Mouse (Mus musculus) neural tube, embryonic 14.5 days (tissue): ENCODE results near the gene Glg1. TPM values are rescaled to one million over a fixed set of nuclear protein-coding genes. Genes with fewer than 3 reads are reported as not detected.
"Not testable (repeated sequence)": the region's sequence is repeated elsewhere in the genome, so short reads cannot be mapped to it uniquely, and the experiment has no call there.

Experiments used
- ATAC-seq: fragments of 200-750 bp; cut with Nextera tagmentation; 2 replicates; pipeline ENCODE4 v1.8.0; 2017; ENCODE audit warnings: low read depth, mild to moderate bottlenecking, moderate TSS enrichment, moderate library complexity
- H3K27ac ChIP-seq: fragments of 300-500 bp; sonication (generic); 2 replicates; pipeline ENCODE4 v1.5.1; 2014; ENCODE audit warnings: low read depth, mild to moderate bottlenecking, control low read depth, low read length, moderate library complexity, mixed read lengths
- H3K27me3 ChIP-seq: fragments of 300-500 bp; sonication (generic); 2 replicates; pipeline ENCODE4 v1.6.1; 2014; ENCODE audit warnings: low read length; ENCODE audit not compliant: control insufficient read depth, insufficient read depth
- H3K36me3 ChIP-seq: fragments of 300-500 bp; sonication (generic); 2 replicates; pipeline ENCODE4 v1.6.1; 2014; ENCODE audit warnings: low read length, mixed read lengths; ENCODE audit not compliant: control insufficient read depth, insufficient read depth
- H3K4me1 ChIP-seq: fragments of 300-500 bp; sonication (generic); 2 replicates; pipeline ENCODE4 v1.6.1; 2014; ENCODE audit warnings: low read length; ENCODE audit not compliant: control insufficient read depth, insufficient read depth
- H3K4me2 ChIP-seq: fragments of 300-500 bp; sonication (generic); 2 replicates; pipeline ENCODE4 v1.6.1; 2014; ENCODE audit warnings: mild to moderate bottlenecking, low read depth, low read length, control low read depth
- H3K4me3 ChIP-seq: fragments of 300-500 bp; sonication (generic); 2 replicates; pipeline ENCODE4 v1.5.1; 2014; ENCODE audit warnings: low read depth, low read length, control low read depth, mixed read lengths
- H3K9ac ChIP-seq: fragments of 300-500 bp; sonication (generic); replicated peaks from 2 replicates; pipeline ENCODE4 v1.6.1; 2014; ENCODE audit warnings: low read depth, mild to moderate bottlenecking, control low read depth, low read length, mixed read lengths
- H3K9me3 ChIP-seq: fragments of 300-500 bp; sonication (generic); 2 replicates; pipeline ENCODE4 v1.6.1; 2016; ENCODE audit warnings: low read length; ENCODE audit not compliant: control insufficient read depth
- WGBS: fragments of 180-500 bp; shearing (Covaris S2); extraction: QIAGEN DNeasy Blood & Tissue Kit; methylation state at CpG from one replicate; pipeline ENCODE4 v1.1.7; 2014; 5-methylcytosine and 5-hydroxymethylcytosine counted together
- polyA plus RNA-seq: library from polyadenylated mRNA; unstranded; fragments of >200 nt; fragmentation: Nextera tagmentation; extraction: Ambion mirVana; gene quantifications from 2 replicates; pipeline ENCODE4 v1.2.1, GENCODE M21; 2014

Glg1 gene
- polyA plus RNA-seq, 1 experiment from 2014 or later: 77.0 TPM

DNA sequence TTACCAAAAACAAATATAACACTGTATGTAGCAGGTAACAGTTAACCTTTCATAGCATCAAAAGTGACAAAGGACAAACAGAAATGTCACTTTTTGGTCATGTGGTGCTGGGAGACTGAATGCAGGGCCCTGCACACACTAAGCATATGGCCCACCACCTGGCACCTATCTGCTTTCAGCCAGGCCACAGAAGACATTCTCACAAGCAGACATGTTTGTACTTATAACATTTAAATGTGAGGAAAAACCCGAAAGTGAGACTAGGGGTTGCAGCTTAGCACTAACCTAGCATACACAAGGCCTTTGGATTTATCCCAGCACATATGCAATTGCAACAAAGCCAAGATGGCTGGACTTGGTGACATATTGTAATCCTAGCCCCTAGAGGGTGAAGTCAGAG is 39.0 kb upstream of the Glg1 start:
- no peak overlapping the region for H3K4me2 ChIP-seq
- no peaks in the 10 kb centered on the region for H3K9me3 ChIP-seq
- no peak for ATAC-seq
- no peak overlapping the region for H3K4me3 ChIP-seq
- no peak overlapping the region for H3K9ac ChIP-seq
- no peaks in the 10 kb centered on the region for H3K27me3 ChIP-seq
- peaks cover 8% of the 10 kb centered on the region; the same call in 1 of the 2 replicates for H3K36me3 ChIP-seq
- WGBS: 94% methylated on average over 1 of the region's 1 CpGs
- peaks cover 2% of the 10 kb centered on the region; the same call in 1 of the 2 replicates for H3K4me1 ChIP-seq
- no peak overlapping the region for H3K27ac ChIP-seq

GRCm38 (mm10) chr8:111291733-111292132 is 32.7 kb upstream of the Glg1 start:
- ATAC-seq: no peak
- Histone ChIP-seq H3K4me3 (no peak overlapping the region), H3K27me3 (no peaks in the 10 kb centered on the region), H3K36me3 (peaks cover 36% of the 10 kb centered on the region), H3K27ac (no peak overlapping the region), H3K9me3 (no peaks in the 10 kb centered on the region), H3K4me1 (no peaks in the 10 kb centered on the region), H3K4me2 (no peak overlapping the region), H3K9ac (no peak overlapping the region)
- 89% methylated on average over 7 of the region's 7 CpGs for WGBS

DNA sequence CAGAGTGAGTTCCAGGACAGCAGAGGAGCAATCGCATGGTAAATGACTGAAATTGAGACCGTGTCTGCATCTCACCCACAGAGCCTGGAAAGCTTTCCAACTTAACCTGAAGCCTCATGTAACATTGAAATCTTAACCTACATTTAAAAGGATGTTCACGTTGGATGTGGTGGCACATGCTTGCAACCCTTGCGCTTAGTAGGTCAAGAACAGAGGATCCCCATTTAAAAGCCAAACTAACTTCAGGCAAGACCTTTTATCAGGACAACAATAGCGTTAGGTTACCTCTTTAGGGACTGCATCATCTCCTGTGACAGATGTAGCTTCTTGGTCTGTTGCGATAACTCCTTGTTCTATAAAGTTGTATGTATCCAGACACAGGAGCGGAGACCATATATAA is 31.6 kb upstream of the Glg1 start:
- H3K4me1 ChIP-seq: no peaks in the 10 kb centered on the region
- H3K27ac ChIP-seq: no peak overlapping the region
- no peak overlapping the region for H3K9ac ChIP-seq
- no peak overlapping the region for H3K4me3 ChIP-seq
- 98% methylated on average over 7 of the region's 7 CpGs for WGBS
- peaks cover 47% of the 10 kb centered on the region for H3K36me3 ChIP-seq
- ATAC-seq: no peak
- H3K9me3 ChIP-seq: no peaks in the 10 kb centered on the region
- no peaks in the 10 kb centered on the region for H3K27me3 ChIP-seq
- no peak overlapping the region for H3K4me2 ChIP-seq

GRCm38 (mm10) chr8:111285603-111286002 is 26.6 kb upstream of the Glg1 start:
- no peak overlapping the region for H3K27ac ChIP-seq
- no peak overlapping the region for H3K9ac ChIP-seq
- ATAC-seq: no peak
- 92% methylated on average over 4 of the region's 4 CpGs for WGBS
- no peak overlapping the region for H3K4me3 ChIP-seq
- H3K27me3 ChIP-seq: no peaks in the 10 kb centered on the region
- no peaks in the 10 kb centered on the region for H3K9me3 ChIP-seq
- H3K4me2 ChIP-seq: no peak overlapping the region
- peaks cover 53% of the 10 kb centered on the region for H3K36me3 ChIP-seq
- H3K4me1 ChIP-seq: no peaks in the 10 kb centered on the region

GRCm38 (mm10) chr8:111282093-111282492 is 23.1 kb upstream of the Glg1 start:
- no peak overlapping the region for H3K27ac ChIP-seq
- H3K27me3 ChIP-seq: no peaks in the 10 kb centered on the region
- no peak for ATAC-seq
- no peak overlapping the region for H3K4me3 ChIP-seq
- peaks cover 54% of the 10 kb centered on the region for H3K36me3 ChIP-seq
- H3K4me2 ChIP-seq: no peak overlapping the region
- WGBS: 95% methylated on average over 3 of the region's 3 CpGs
- H3K9me3 ChIP-seq: no peaks in the 10 kb centered on the region
- no peak overlapping the region for H3K9ac ChIP-seq
- H3K4me1 ChIP-seq: no peaks in the 10 kb centered on the region

DNA sequence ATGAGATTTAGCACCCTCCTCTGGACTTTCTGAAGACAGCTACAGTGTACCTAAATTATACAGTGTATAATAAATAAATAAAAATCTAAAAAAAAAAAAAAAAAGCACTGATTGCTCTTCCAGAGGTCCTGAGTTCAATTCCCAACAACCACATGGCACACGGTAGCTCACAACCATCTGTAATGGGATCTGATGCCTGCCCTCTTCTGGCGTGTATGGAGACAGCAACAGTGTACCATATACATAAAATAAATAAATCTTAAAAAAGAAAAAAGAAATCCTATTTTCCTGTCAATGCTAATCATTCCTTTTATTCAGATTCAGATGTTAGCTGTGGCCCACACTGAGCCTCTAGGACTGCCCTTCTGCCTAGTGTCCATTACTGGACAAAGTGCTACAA is 9.3 kb upstream of the Glg1 start:
- H3K36me3 ChIP-seq: peaks cover 3% of the 10 kb centered on the region
- 80% methylated on average over 2 of the region's 2 CpGs for WGBS
- H3K4me2 ChIP-seq: no peak overlapping the region
- H3K9ac ChIP-seq: no peak overlapping the region
- H3K9me3 ChIP-seq: no peaks in the 10 kb centered on the region
- no peaks in the 10 kb centered on the region for H3K4me1 ChIP-seq
- no peaks in the 10 kb centered on the region for H3K27me3 ChIP-seq
- H3K27ac ChIP-seq: no peak overlapping the region
- no peak for ATAC-seq
- H3K4me3 ChIP-seq: no peak overlapping the region

DNA sequence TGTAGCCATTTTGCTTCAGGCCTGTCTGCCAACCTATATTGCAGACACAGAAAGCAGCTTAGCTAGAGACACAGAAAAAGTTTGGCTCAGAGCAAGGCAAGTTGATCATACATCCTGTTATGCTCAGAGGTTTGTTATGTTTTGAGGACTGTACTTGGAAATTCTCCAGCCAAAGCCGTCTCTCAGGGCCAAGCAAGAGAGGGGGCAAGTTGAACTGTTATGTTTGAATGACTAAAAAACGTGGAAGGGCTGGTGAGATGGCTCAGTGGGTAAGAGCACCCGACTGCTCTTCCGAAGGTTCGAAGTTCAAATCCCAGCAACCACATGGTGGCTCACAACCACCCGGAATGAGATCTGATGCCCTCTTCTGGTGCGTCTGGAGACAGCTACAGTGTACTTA is 7.1 kb upstream of the Glg1 start:
- not testable (repeated sequence) for H3K36me3 ChIP-seq, H3K9ac ChIP-seq, H3K4me3 ChIP-seq, H3K4me2 ChIP-seq, ATAC-seq, H3K4me1 ChIP-seq, H3K27ac ChIP-seq, H3K27me3 ChIP-seq, H3K9me3 ChIP-seq
- 82% methylated on average over 7 of the region's 7 CpGs for WGBS

GRCm38 (mm10) chr8:111264693-111265220 is 5.7 kb upstream of the Glg1 start:
- WGBS: 77% methylated on average over 2 of the region's 2 CpGs

GRCm38 (mm10) chr8:111261981-111262381 is 3.0 kb upstream of the Glg1 start:
- no peak for ATAC-seq
- H3K9ac ChIP-seq: no peak overlapping the region
- no peak overlapping the region for H3K4me3 ChIP-seq
- peaks cover 3% of the 10 kb centered on the region; the same call in 1 of the 2 replicates for H3K27me3 ChIP-seq
- no peaks in the 10 kb centered on the region for H3K9me3 ChIP-seq
- H3K27ac ChIP-seq: no peak overlapping the region
- no peaks in the 10 kb centered on the region for H3K36me3 ChIP-seq
- 85% methylated on average over 4 of the region's 4 CpGs for WGBS
- H3K4me2 ChIP-seq: no peak overlapping the region
- H3K4me1 ChIP-seq: peaks cover 7% of the 10 kb centered on the region; the same call in 1 of the 2 replicates

More at GRCm38 (mm10) chr8:111264693-111265220, 5.7 kb upstream of the Glg1 start:
- H3K4me1 ChIP-seq: no peaks in the 10 kb centered on the region
- no peak overlapping the region for H3K4me3 ChIP-seq
- no peak for ATAC-seq
- H3K27me3 ChIP-seq: no peaks in the 10 kb centered on the region
- no peaks in the 10 kb centered on the region for H3K36me3 ChIP-seq
- H3K27ac ChIP-seq: no peak overlapping the region
- no peaks in the 10 kb centered on the region for H3K9me3 ChIP-seq
- H3K4me2 ChIP-seq: no peak overlapping the region
- no peak overlapping the region for H3K9ac ChIP-seq
